ENCODE assay signal across 10 mouse cellular contexts in the genomic region with DNA sequence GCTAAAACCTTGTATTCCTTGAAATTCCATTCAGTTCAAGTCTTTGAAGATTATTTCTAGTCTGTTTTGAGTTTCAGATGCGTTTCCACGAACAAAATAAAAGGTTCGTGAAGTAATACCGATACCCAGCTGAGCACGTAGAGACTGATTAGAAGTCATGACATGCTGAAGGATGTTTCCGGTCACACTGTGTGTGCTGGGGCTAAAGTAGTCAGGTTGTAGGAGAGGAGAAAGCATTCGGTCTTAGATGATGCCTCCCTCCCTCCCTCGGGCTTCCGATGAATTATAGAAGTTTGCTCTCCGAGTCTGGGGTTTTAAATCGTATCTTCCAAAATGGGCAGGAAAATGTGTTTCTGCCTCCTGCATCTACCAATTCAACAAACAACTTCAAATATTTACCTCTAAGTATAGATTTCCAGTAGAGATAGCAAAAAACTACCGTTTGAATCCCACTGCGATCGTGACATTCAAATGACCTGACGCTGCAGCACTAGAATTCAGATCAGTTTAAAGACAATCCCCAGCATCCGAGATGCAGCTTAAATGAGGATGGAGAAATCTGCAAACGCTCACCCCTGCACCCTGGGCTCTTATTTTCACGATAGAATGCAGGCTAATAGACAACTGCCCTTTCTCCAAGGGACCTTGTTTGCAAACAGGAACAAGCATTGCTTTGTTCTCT. TPM values are rescaled to one million over a fixed set of nuclear protein-coding genes. Genes with fewer than 3 reads are reported as not detected.
DNase-seq lines count a peak whose midpoint lies in the region; ATAC-seq and TF ChIP-seq lines count a peak whose summit lies in the region.
"Had no signal": no experiment of that assay in that cellular context is flagged by ENCODE, and none has a peak within 500 bp of the region (broad histone marks: within the 10 kb centered on the region; RNA-seq: fewer than 3 reads in every experiment).

No protein-coding gene starts in this region.

- TF ChIP-seq EP300 in liver, postnatal 0 days (IDR thresholded peaks at IDR 0.05; ENCODE audit: low read depth): no peak

- TF ChIP-seq CTCF in liver, postnatal 0 days (IDR thresholded peaks at IDR 0.05; ENCODE audit: low read depth): no peak
- no peak for TF ChIP-seq CTCF in thymus, adult 2 months (IDR thresholded peaks at IDR 0.05; ENCODE audit: borderline replicate concordance, control insufficient read depth, extremely low read depth, insufficient read depth, low read length, poor library complexity)

- H3K4me1 ChIP-seq in liver, embryonic 11.5 days (replicated peaks; ENCODE audit: control insufficient read depth, insufficient read depth, low read length): no peaks in the 10 kb centered on the region
- peaks cover 3% of the 10 kb centered on the region; the same call in 1 of the 2 replicates for H3K4me1 ChIP-seq in liver, postnatal 0 days (ENCODE audit: insufficient read depth)
- no peaks in the 10 kb centered on the region for H3K4me1 ChIP-seq in hindbrain, embryonic 11.5 days (replicated peaks; ENCODE audit: control insufficient read depth, insufficient read depth, low read length)
- H3K4me1 ChIP-seq in midbrain, embryonic 16.5 days (ENCODE audit: control insufficient read depth, insufficient read depth, low read length): peaks cover 5% of the 10 kb centered on the region
- no peaks in the 10 kb centered on the region; the same call in 1 of the 2 replicates for H3K4me1 ChIP-seq in thymus, adult 2 months (replicated peaks; ENCODE audit: control insufficient read depth, insufficient read depth, low read length)

- peak; percentile 56 for ATAC-seq in frontal cortex, adult (ENCODE audit: low TSS enrichment)
- no peak for ATAC-seq in liver, embryonic 11.5 days (replicated peaks; ENCODE audit: low FRiP score)
- ATAC-seq in liver, postnatal 0 days: no peak
- no peak; the same call in 1 of the 2 replicates for ATAC-seq in hindbrain, embryonic 11.5 days (ENCODE audit: low FRiP score)
- peak; percentile 61 for ATAC-seq in midbrain, embryonic 16.5 days

- H3K36me3 ChIP-seq in liver, embryonic 11.5 days (ENCODE audit: control insufficient read depth, insufficient read depth, low read length): no peaks in the 10 kb centered on the region
- H3K36me3 ChIP-seq in liver, postnatal 0 days (replicated peaks; ENCODE audit: insufficient read depth, low read length): no peaks in the 10 kb centered on the region
- no peaks in the 10 kb centered on the region for H3K36me3 ChIP-seq in hindbrain, embryonic 11.5 days (ENCODE audit: control insufficient read depth, insufficient read depth, low read length)
- no peaks in the 10 kb centered on the region for H3K36me3 ChIP-seq in midbrain, embryonic 16.5 days (ENCODE audit: control insufficient read depth, insufficient read depth, low read length)
- H3K36me3 ChIP-seq in thymus, adult 2 months (ENCODE audit: control insufficient read depth, insufficient read depth, low read length): no peaks in the 10 kb centered on the region

- H3K4me2 ChIP-seq in liver, embryonic 11.5 days: peak overlapping the region; percentile 23
- no peak overlapping the region for H3K4me2 ChIP-seq in liver, postnatal 0 days (ENCODE audit: low read depth, low read length)
- peak overlapping the region; percentile 40 for H3K4me2 ChIP-seq in hindbrain, embryonic 11.5 days (replicated peaks; ENCODE audit: low read depth, low read length)
- peak overlapping the region; percentile 53 for H3K4me2 ChIP-seq in midbrain, embryonic 16.5 days (ENCODE audit: low read length)

- no peak for DNase-seq in frontal cortex, postnatal 25 days (ENCODE audit: low spot score in 2 of 2)
- DNase-seq in liver, embryonic 11.5 days (ENCODE audit: low spot score): no peak
- no peak for DNase-seq in liver, postnatal 0 days
- DNase-seq in hindbrain, embryonic 11.5 days (ENCODE audit: low spot score): peak; percentile 31
- no peak for DNase-seq in thymus, adult 2 months
- no peak for DNase-seq in adrenal gland, postnatal 36 days
- DNase-seq: kidney, adult 2 months had no signal

- H3K27ac ChIP-seq in liver, embryonic 11.5 days (ENCODE audit: low read depth, low read length): no peak overlapping the region
- H3K27ac ChIP-seq in liver, postnatal 0 days (ENCODE audit: low read depth): no peak overlapping the region
- H3K27ac ChIP-seq in hindbrain, embryonic 11.5 days (ENCODE audit: low read depth, low read length): no peak overlapping the region
- H3K27ac ChIP-seq in midbrain, embryonic 16.5 days (ENCODE audit: low read length): peak overlapping the region; percentile 30; the same call in 1 of the 2 replicates
- no peak overlapping the region for H3K27ac ChIP-seq in thymus, adult 2 months (ENCODE audit: control insufficient read depth, insufficient read depth, low read length)
- H3K27ac ChIP-seq: liver, embryonic 14.5 days had no signal

- no peak for TF ChIP-seq POLR2A in thymus, adult 2 months (IDR thresholded peaks at IDR 0.05; ENCODE audit: control insufficient read depth, extremely low read depth, insufficient read depth, low read length, poor library complexity)

- WGBS in liver, embryonic 11.5 days: 40% methylated on average over 18 of the region's 18 CpGs
- 52% methylated on average over 18 of the region's 18 CpGs for WGBS in liver, postnatal 0 days (ENCODE audit: insufficient replicate concordance)
- 23% methylated on average over 18 of the region's 18 CpGs for WGBS in hindbrain, embryonic 11.5 days
- WGBS in midbrain, embryonic 16.5 days: 12% methylated on average over 18 of the region's 18 CpGs
- 94% methylated on average over 18 of the region's 18 CpGs for WGBS in thymus, adult 2 months

- H3K9ac ChIP-seq in liver, embryonic 11.5 days (ENCODE audit: low read depth, low read length): no peak overlapping the region
- H3K9ac ChIP-seq in liver, postnatal 0 days (replicated peaks): no peak overlapping the region
- peak overlapping the region; percentile 53 for H3K9ac ChIP-seq in hindbrain, embryonic 11.5 days (ENCODE audit: low read depth, low read length)
- peak overlapping the region; percentile 49 for H3K9ac ChIP-seq in midbrain, embryonic 16.5 days (ENCODE audit: low read depth, low read length)
- H3K9ac ChIP-seq: liver, embryonic 14.5 days had no signal

- peaks cover 2% of the 10 kb centered on the region; the same call in 1 of the 2 replicates for H3K27me3 ChIP-seq in liver, embryonic 11.5 days (replicated peaks; ENCODE audit: control insufficient read depth, insufficient read depth, low read length)
- no peaks in the 10 kb centered on the region for H3K27me3 ChIP-seq in liver, postnatal 0 days (ENCODE audit: insufficient read depth, low read length)
- no peaks in the 10 kb centered on the region for H3K27me3 ChIP-seq in hindbrain, embryonic 11.5 days (ENCODE audit: control insufficient read depth, insufficient read depth, low read length)
- H3K27me3 ChIP-seq in midbrain, embryonic 16.5 days (ENCODE audit: control insufficient read depth, insufficient read depth, low read depth, low read length): no peaks in the 10 kb centered on the region; the same call in 1 of the 2 replicates
- no peaks in the 10 kb centered on the region for H3K27me3 ChIP-seq in thymus, adult 2 months (ENCODE audit: control insufficient read depth, insufficient read depth, low read length)

- no peak overlapping the region for H3K4me3 ChIP-seq in liver, embryonic 11.5 days (ENCODE audit: low read depth, low read length)
- H3K4me3 ChIP-seq in liver, postnatal 0 days (ENCODE audit: low read depth, low read length): no peak overlapping the region
- peak overlapping the region; percentile 23 for H3K4me3 ChIP-seq in hindbrain, embryonic 11.5 days (ENCODE audit: low read depth, low read length)
- H3K4me3 ChIP-seq in midbrain, embryonic 16.5 days (ENCODE audit: low read depth, low read length): peak overlapping the region; percentile 45
- no peak overlapping the region for H3K4me3 ChIP-seq in thymus, adult 2 months (ENCODE audit: control insufficient read depth, insufficient read depth, low read length)

- H3K9me3 ChIP-seq in liver, embryonic 11.5 days (ENCODE audit: control insufficient read depth, low read length): no peaks in the 10 kb centered on the region
- H3K9me3 ChIP-seq in liver, postnatal 0 days (ENCODE audit: low read length): no peaks in the 10 kb centered on the region
- H3K9me3 ChIP-seq in hindbrain, embryonic 11.5 days (ENCODE audit: control insufficient read depth, low read length): no peaks in the 10 kb centered on the region
- no peaks in the 10 kb centered on the region for H3K9me3 ChIP-seq in midbrain, embryonic 16.5 days (replicated peaks; ENCODE audit: control insufficient read depth, low read length, poor library complexity, severe bottlenecking)

RNA-seq across cellular contexts. Expression of gene Asah2, which starts 5.6 kb away (rescaled TPM):
- 0.61 and 1.0 TPM in 2 replicates for polyA plus RNA-seq in liver, embryonic 11.5 days (2014; fragmentation: Nextera tagmentation; extraction: Ambion mirVana)
- polyA plus RNA-seq in liver, postnatal 0 days (2015; fragmentation: Nextera tagmentation; extraction: Ambion mirVana): 0.65 and 0.72 TPM in 2 replicates
- 0.57 and 0.59 TPM in 2 replicates for polyA plus RNA-seq in hindbrain, embryonic 11.5 days (2014; fragmentation: Nextera tagmentation; extraction: Ambion mirVana)
- polyA plus RNA-seq in midbrain, embryonic 16.5 days (2015; fragmentation: Nextera tagmentation; extraction: Ambion mirVana): 0.54 and 0.60 TPM in 2 replicates
- polyA plus RNA-seq in thymus, adult 2 months (2012; rRNA removed): 4.1 and 4.3 TPM in 2 replicates
- 10 to 100 TPM; 19.3 to 24.2 TPM for total RNA-seq in adrenal gland, postnatal 36 days (2021)

Comparison
In these comparisons a context has a peak if more than half of its experiments do, and no peak if none do; other contexts are left out.
1. ATAC-seq: peak in frontal cortex, adult (single experiment) and midbrain, embryonic 16.5 days (single experiment); none in liver, embryonic 11.5 days (single experiment), liver, postnatal 0 days (single experiment) and hindbrain, embryonic 11.5 days (single experiment).
2. H3K4me3 ChIP-seq: peak in hindbrain, embryonic 11.5 days (single experiment) and midbrain, embryonic 16.5 days (single experiment); none in liver, embryonic 11.5 days (single experiment), liver, postnatal 0 days (single experiment) and thymus, adult 2 months (single experiment).
3. H3K9ac ChIP-seq: peak in hindbrain, embryonic 11.5 days (single experiment) and midbrain, embryonic 16.5 days (single experiment); none in liver, embryonic 11.5 days (single experiment) and liver, postnatal 0 days (single experiment).